Mouse (Mus musculus) B cell, adult 67 days (primary cell): Measurements from ENCODE around the gene Lrfn5. TPM values are rescaled to one million over a fixed set of nuclear protein-coding genes. Genes with fewer than 3 reads are reported as not detected.

Experiments
- total RNA-seq, 2 experiments: library from RNA; stranded (reverse); gene quantifications; 4 replicates each; pipeline ENCODE4 v1.2.4; 2023

Lrfn5 gene
- not detected for total RNA-seq

GRCm38 (mm10) chr12:61522829-61523370 lies at the start of gene Lrfn5:
TSS of gene Lrfn5 (plus strand) at chr12:61523150.

